Mouse (Mus musculus): ENCODE results near the gene Galm.

Galm gene

GRCm38 (mm10) chr17:80170951-80171350 lies 43.7 kb downstream of the Galm start:
- POLR2A ChIA-PET: interaction anchor here in 1 of 4 experiments (1.0 kb wide), 1 partner anchor 36 kb away, joined by 3 read pairs; the partner anchor contains the start of genes Srsf7 and Ttc39d
- CTCF ChIA-PET: no interaction called here

- CTCF ChIA-PET: no interaction called here
Measured at GRCm38 (mm10) chr17:80171948-80172347, 44.7 kb downstream of the Galm start.

GRCm38 (mm10) chr17:80172761-80173160 lies 45.5 kb downstream of the Galm start:
- ChIA-PET POLR2A (interaction anchor here in 2 of 4 experiments (0.8 to 2.6 kb wide), 9 partner anchors 27 to 121 kb away, joined by 3 to 15 read pairs (median 3); partner anchors contain the start of genes Srsf7 (in 2 of the 2) and Ttc39d (in 2 of the 2)), CTCF (interaction anchor here in 1 of 4 experiments (0.9 kb wide), 1 partner anchor 155 kb away, joined by 4 read pairs; no protein-coding TSS in a partner anchor)

More at GRCm38 (mm10) chr17:80171948-80172347, 44.7 kb downstream of the Galm start:
- POLR2A ChIA-PET: interaction anchor here in 1 of 4 experiments (1.0 kb wide), 1 partner anchor 35 kb away, joined by 3 read pairs; the partner anchor contains the start of genes Srsf7 and Ttc39d

GRCm38 (mm10) chr17:80173708-80174107 lies 46.4 kb downstream of the Galm start:
- CTCF ChIA-PET: interaction anchor here (0.5 to 1.2 kb wide), 6 partner anchors 18 to 593 kb away, joined by 3 to 5 read pairs (median 4); no protein-coding TSS in a partner anchor
- POLR2A ChIA-PET: interaction anchor here (0.6 to 3.2 kb wide), 30 partner anchors 9 to 197 kb away, joined by 3 to 19 read pairs (median 4); partner anchors contain the start of genes Srsf7 (in 4 of the 4), Ttc39d (in 4 of the 4), Gemin6 (in 2 of the 4) and Galm (in 1 of the 4)

GRCm38 (mm10) chr17:80174146-80174545 lies 46.9 kb downstream of the Galm start:
- ChIA-PET POLR2A (interaction anchor here (0.6 to 3.2 kb wide), 32 partner anchors 8 to 198 kb away, joined by 3 to 19 read pairs (median 5); partner anchors contain the start of genes Srsf7 (in 4 of the 4), Ttc39d (in 4 of the 4), Gemin6 (in 2 of the 4) and Galm (in 1 of the 4)), CTCF (interaction anchor here in 3 of 4 experiments (0.5 to 1.2 kb wide), 5 partner anchors 126 to 594 kb away, joined by 3 to 5 read pairs (median 3); no protein-coding TSS in a partner anchor)

GRCm38 (mm10) chr17:80174699-80175385 lies 47.6 kb downstream of the Galm start:
- ChIA-PET POLR2A (interaction anchor here in 3 of 4 experiments (0.6 to 3.2 kb wide), 44 partner anchors 8 to 379 kb away, joined by 3 to 19 read pairs (median 4); partner anchors contain the start of genes Srsf7 (in 3 of the 3), Ttc39d (in 3 of the 3), Galm (in 2 of the 3) and Gemin6 (in 1 of the 3)), CTCF (interaction anchor here in 3 of 4 experiments (0.6 to 1.3 kb wide), 3 partner anchors 127 to 176 kb away, joined by 3 to 6 read pairs (median 4); no protein-coding TSS in a partner anchor)

GRCm38 (mm10) chr17:80175386-80175739 lies 48.1 kb downstream of the Galm start:
- CTCF ChIA-PET: interaction anchor here in 2 of 4 experiments (1.0 to 1.3 kb wide), 2 partner anchors 127 to 158 kb away, joined by 3 to 6 read pairs; no protein-coding TSS in a partner anchor
- POLR2A ChIA-PET: interaction anchor here in 3 of 4 experiments (0.6 to 3.2 kb wide), 41 partner anchors 7 to 379 kb away, joined by 3 to 19 read pairs (median 4); partner anchors contain the start of genes Srsf7 (in 3 of the 3), Ttc39d (in 3 of the 3), Galm (in 2 of the 3) and Hnrnpll (in 2 of the 3)

- POLR2A ChIA-PET: interaction anchor here in 3 of 4 experiments (0.6 to 3.2 kb wide), 20 partner anchors 8 to 199 kb away, joined by 3 to 19 read pairs (median 4); partner anchors contain the start of genes Srsf7 (in 3 of the 3), Ttc39d (in 3 of the 3), Galm (in 1 of the 3) and Hnrnpll (in 1 of the 3)
Measured at GRCm38 (mm10) chr17:80175966-80176365, 48.7 kb downstream of the Galm start.

GRCm38 (mm10) chr17:80178846-80179245 lies 51.6 kb downstream of the Galm start:
- ChIA-PET CTCF (interaction anchor here in 1 of 4 experiments (1.6 kb wide), 1 partner anchor 129 kb away, joined by 20 read pairs; no protein-coding TSS in a partner anchor), POLR2A (interaction anchor here in 1 of 4 experiments (1.1 kb wide), 1 partner anchor 126 kb away, joined by 6 read pairs; no protein-coding TSS in a partner anchor)

More at GRCm38 (mm10) chr17:80175966-80176365, 48.7 kb downstream of the Galm start:
- CTCF ChIA-PET: interaction anchor here in 1 of 4 experiments (1.3 kb wide), 1 partner anchor 128 kb away, joined by 6 read pairs; no protein-coding TSS in a partner anchor

- ChIA-PET CTCF (interaction anchor here (0.5 to 1.7 kb wide), 27 partner anchors 10 to 1243 kb away, joined by 3 to 20 read pairs (median 3); partner anchors contain the start of gene Cebpz (in 1 of the 4)), POLR2A (interaction anchor here (0.6 to 4.0 kb wide), 16 partner anchors 10 to 162 kb away, joined by 3 to 14 read pairs (median 4); partner anchors contain the start of genes Srsf7 (in 2 of the 4) and Ttc39d (in 2 of the 4))
Measured at GRCm38 (mm10) chr17:80179959-80180358, 52.7 kb downstream of the Galm start.

- ChIA-PET CTCF (interaction anchor here in 3 of 4 experiments (0.6 to 1.7 kb wide), 12 partner anchors 11 to 1244 kb away, joined by 3 to 20 read pairs (median 6); partner anchors contain the start of gene Cebpz (in 1 of the 3)), POLR2A (interaction anchor here in 3 of 4 experiments (0.6 to 4.0 kb wide), 9 partner anchors 20 to 163 kb away, joined by 3 to 14 read pairs (median 4); partner anchors contain the start of genes Srsf7 (in 2 of the 3) and Ttc39d (in 2 of the 3))
Measured at GRCm38 (mm10) chr17:80180468-80180867, 53.2 kb downstream of the Galm start.

GRCm38 (mm10) chr17:80183615-80184014 lies 56.3 kb downstream of the Galm start:
- POLR2A ChIA-PET: interaction anchor here (0.8 to 2.0 kb wide), 8 partner anchors 10 to 163 kb away, joined by 3 to 11 read pairs (median 3); partner anchors contain the start of genes Srsf7 (in 2 of the 4) and Ttc39d (in 2 of the 4)
- CTCF ChIA-PET: interaction anchor here in 1 of 4 experiments (0.6 to 1.3 kb wide), 2 partner anchors 135 to 272 kb away, joined by 3 to 4 read pairs; no protein-coding TSS in a partner anchor

GRCm38 (mm10) chr17:80193075-80193474 lies 65.8 kb downstream of the Galm start:
- CTCF ChIA-PET: interaction anchor here in 3 of 4 experiments (0.6 to 1.7 kb wide), 5 partner anchors 145 to 183 kb away, joined by 3 to 6 read pairs (median 5); no protein-coding TSS in a partner anchor

GRCm38 (mm10) chr17:80199160-80199778 lies 72.0 kb downstream of the Galm start:
- POLR2A ChIA-PET: interaction anchor here in 3 of 4 experiments (0.6 to 6.8 kb wide), 31 partner anchors 7 to 1286 kb away, joined by 3 to 91 read pairs (median 4); partner anchors contain the start of genes Srsf7 (in 3 of the 3), Ttc39d (in 3 of the 3), Gemin6 (in 2 of the 3) and Dhx57 (in 1 of the 3)
- CTCF ChIA-PET: no interaction called here

More at GRCm38 (mm10) chr17:80193075-80193474, 65.8 kb downstream of the Galm start:
- POLR2A ChIA-PET: interaction anchor here in 3 of 4 experiments (0.6 to 6.8 kb wide), 9 partner anchors 9 to 175 kb away, joined by 3 to 91 read pairs (median 4); partner anchors contain the start of genes Srsf7 (in 3 of the 3), Ttc39d (in 3 of the 3) and Gemin6 (in 1 of the 3)

- CTCF ChIA-PET: interaction anchor here in 1 of 4 experiments (0.6 to 1.0 kb wide), 2 partner anchors 9 to 353 kb away, joined by 3 read pairs; no protein-coding TSS in a partner anchor
- POLR2A ChIA-PET: interaction anchor here (0.7 to 10.7 kb wide), 47 partner anchors 9 to 544 kb away, joined by 3 to 146 read pairs (median 12); partner anchors contain the start of genes Gemin6 (in 3 of the 4), Morn2 (in 2 of the 4), Dhx57 (in 1 of the 4) and Gm10190 (in 1 of the 4)
Measured at GRCm38 (mm10) chr17:80205657-80206056, 78.4 kb downstream of the Galm start.

- ChIA-PET CTCF (no interaction called here), POLR2A (interaction anchor here (0.7 to 10.7 kb wide), 70 partner anchors 9 to 580 kb away, joined by 3 to 146 read pairs (median 8); partner anchors contain the start of genes Gemin6 (in 3 of the 4), Morn2 (in 3 of the 4), Dhx57 (in 2 of the 4) and Atl2 (in 1 of the 4))
Measured at GRCm38 (mm10) chr17:80206301-80206670, 79.0 kb downstream of the Galm start.
